Mouse (Mus musculus): Measurements from ENCODE around the gene Mmp21.

DNA sequence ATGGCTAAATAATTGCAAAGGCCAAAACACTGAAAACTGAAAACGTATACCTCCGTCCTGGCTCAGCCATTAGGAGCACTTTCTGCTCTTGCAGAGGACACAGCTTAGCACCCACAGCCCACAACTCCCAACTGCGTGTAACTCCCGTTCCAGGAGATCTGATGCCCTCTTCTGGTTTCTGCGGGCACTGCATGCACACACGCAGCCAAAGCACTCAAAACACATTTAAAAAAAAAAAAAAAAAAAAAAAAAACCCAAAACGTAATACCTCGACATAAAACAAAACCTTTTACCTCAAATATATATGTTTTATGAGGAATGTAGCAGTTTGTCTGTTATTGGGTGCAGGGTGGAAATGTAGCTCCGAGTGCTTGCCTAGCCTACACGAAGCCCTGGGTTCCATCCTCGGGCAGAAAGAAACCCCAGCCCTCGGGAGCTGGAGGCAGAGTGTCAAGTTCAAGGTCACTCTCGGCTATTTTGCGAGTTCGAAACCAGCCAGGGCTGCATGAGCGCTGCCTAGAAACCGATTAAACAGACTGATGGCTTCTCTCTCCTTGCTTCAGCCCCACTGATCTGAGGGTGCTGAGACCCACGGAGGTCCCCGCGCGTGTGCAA lies 43.0 kb downstream of the Mmp21 start:
- no peak for TF ChIP-seq MAX (IDR thresholded peaks at IDR 0.05; ENCODE audit: low read depth)
- no peak for TF ChIP-seq CEBPB (IDR thresholded peaks at IDR 0.05; ENCODE audit: insufficient read depth, poor library complexity, severe bottlenecking)
- TF ChIP-seq POLR2A (IDR thresholded peaks at IDR 0.05; ENCODE audit: insufficient read length, low read depth), result no peak
- no peak for TF ChIP-seq REST (IDR thresholded peaks at IDR 0.05; ENCODE audit: insufficient read depth, insufficient read length)
- TF ChIP-seq E2F4 (IDR thresholded peaks at IDR 0.05; ENCODE audit: insufficient read depth), result no peak
- no peak for TF ChIP-seq MYOG (IDR thresholded peaks at IDR 0.05; ENCODE audit: control insufficient read depth in 1 of 3, insufficient read depth in 1 of 3, insufficient read length in 2 of 3, low read depth in 2 of 3)
- no peak for TF ChIP-seq MYOD1 (IDR thresholded peaks at IDR 0.05; ENCODE audit: control insufficient read depth in 1 of 3, insufficient read length in 2 of 3, low read depth in 2 of 3)
- TF ChIP-seq POLR2AphosphoS2 (IDR thresholded peaks at IDR 0.05; ENCODE audit: insufficient read length, low read depth), result no peak
